Mouse (Mus musculus): ENCODE results near the gene Mlst8. TPM values are rescaled to one million over a fixed set of nuclear protein-coding genes. Genes with fewer than 3 reads are reported as not detected.

Mlst8 gene
- polyA plus RNA-seq, 1 experiment from 2014 or later: 26.2 TPM

GRCm38 (mm10) chr17:24488186-24488661, 9.3 kb upstream of the Mlst8 start, which contains the start of gene Caskin1:
TSS of gene Caskin1 (plus strand) at chr17:24488601.
- peak within 1 kb of the TSS; percentile 43; the same call in 1 of the 2 replicates for H3K27ac ChIP-seq
- 0 out of 2 replicates have a peak, but pooled peaks have one; percentile 31 for ATAC-seq (ENCODE audit: insufficient number of reproducible peaks, low FRiP score, low TSS enrichment, low read depth)
- H3K4me1 ChIP-seq: peaks cover 27% of the 10 kb centered on the region
- peak within 1 kb of the TSS; percentile 97 for H3K4me2 ChIP-seq
- peaks cover 22% of the 10 kb centered on the region for H3K27me3 ChIP-seq
- under 1% methylated on average over 43 of the region's 45 CpGs for WGBS
- peak within 1 kb of the TSS; percentile 68 for H3K4me3 ChIP-seq
- H3K9me3 ChIP-seq: no peaks in the 10 kb centered on the region
- H3K36me3 ChIP-seq: no peaks in the 10 kb centered on the region
- peak within 1 kb of the TSS; percentile 44 for H3K9ac ChIP-seq

DNA sequence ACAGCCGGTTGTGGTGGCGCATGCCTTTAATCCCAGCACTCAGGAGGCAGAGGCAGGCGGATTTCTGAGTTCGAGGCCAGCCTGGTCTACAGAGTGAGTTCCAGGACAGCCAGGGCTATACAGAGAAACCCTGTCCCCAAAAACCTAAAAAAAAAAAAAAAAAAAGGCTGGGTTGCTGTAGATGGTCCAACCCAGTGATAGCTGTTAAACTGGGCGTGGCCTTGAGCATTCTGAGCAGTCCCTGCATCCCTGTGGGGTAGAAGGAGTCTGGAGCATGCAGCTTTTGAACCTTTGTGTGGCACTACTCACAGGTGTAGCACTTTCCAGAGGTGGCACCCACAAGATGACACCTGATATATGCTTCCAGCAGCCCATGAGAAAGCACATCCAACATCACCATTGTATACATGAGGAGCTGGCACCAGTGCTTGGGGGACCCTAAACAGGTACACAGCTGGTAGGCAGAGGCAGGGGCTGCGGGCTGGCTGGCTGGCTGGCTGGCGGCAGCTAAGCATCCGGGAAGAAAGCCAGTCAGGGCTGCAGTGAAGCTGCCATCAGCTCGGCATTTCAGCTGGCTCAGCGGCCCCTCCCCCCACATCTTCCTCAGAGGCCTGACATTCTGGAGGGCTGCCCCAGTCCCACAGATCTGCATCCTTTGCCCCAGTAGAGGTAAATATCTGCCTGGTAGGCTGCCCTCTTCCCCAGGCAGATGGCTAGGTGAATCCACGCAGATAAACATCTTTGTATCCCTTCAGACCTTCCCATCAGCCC, 6.4 kb upstream of the Mlst8 start:
- H3K9me3 ChIP-seq: no peaks in the 10 kb centered on the region
- H3K27ac ChIP-seq: no peak overlapping the region
- H3K36me3 ChIP-seq: no peaks in the 10 kb centered on the region
- H3K4me1 ChIP-seq: peaks cover 28% of the 10 kb centered on the region
- ATAC-seq (ENCODE audit: insufficient number of reproducible peaks, low FRiP score, low TSS enrichment, low read depth): no peak
- peaks cover 22% of the 10 kb centered on the region for H3K27me3 ChIP-seq
- H3K9ac ChIP-seq: no peak overlapping the region
- H3K4me3 ChIP-seq: no peak overlapping the region
- no peak overlapping the region for H3K4me2 ChIP-seq
- WGBS: 41% methylated on average over 11 of the region's 11 CpGs

- Histone ChIP-seq H3K9ac (no peak overlapping the region), H3K36me3 (no peaks in the 10 kb centered on the region), H3K27me3 (peaks cover 9% of the 10 kb centered on the region), H3K4me2 (no peak overlapping the region), H3K4me1 (peaks cover 17% of the 10 kb centered on the region; the same call in 1 of the 2 replicates), H3K27ac (no peak overlapping the region), H3K9me3 (no peaks in the 10 kb centered on the region), H3K4me3 (no peak overlapping the region)
- WGBS: 90% methylated on average over 3 of the region's 3 CpGs
- no peak for ATAC-seq (ENCODE audit: insufficient number of reproducible peaks, low FRiP score, low TSS enrichment, low read depth)
Observed at GRCm38 (mm10) chr17:24483495-24483894, 4.6 kb upstream of the Mlst8 start.

DNA sequence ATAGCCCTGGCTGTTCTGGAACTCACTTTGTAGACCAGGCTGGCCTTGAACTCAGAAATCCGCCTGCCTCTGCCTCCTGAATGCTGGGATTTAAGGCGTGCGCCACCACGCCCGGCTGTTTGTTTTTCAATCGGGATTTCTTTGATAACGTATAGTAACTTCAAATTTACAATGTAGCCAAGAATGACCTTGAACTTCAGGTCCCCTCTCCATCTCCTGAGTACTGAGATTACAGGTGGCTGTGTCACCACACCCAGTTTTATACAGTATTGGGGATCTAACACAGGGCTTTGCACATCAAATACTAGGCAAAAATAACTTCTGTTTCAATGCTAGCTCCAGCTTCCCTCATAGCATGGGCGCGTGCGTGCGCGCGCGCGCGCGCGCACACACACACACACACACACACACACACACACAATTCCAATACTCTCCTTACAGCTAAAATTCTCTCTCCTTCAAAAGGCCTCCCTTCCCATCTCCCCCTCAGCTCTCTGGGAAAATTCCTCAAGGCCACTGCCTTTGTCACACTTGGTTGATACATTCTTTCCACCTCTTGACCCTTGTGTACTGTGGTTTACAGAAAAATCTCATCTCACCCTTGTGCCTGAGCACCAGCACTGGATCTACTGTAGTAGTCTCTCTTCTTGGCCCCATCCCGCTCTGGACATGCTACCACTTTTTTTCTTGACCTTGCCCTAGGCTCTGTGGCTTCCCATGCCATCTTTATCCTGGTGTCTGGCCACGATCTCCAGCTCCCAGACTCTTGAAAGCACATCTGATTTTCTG, 2.3 kb upstream of the Mlst8 start:
- 96% methylated on average over 20 of the region's 20 CpGs for WGBS
- H3K36me3 ChIP-seq: peaks cover 14% of the 10 kb centered on the region
- H3K9ac ChIP-seq: no peak overlapping the region
- no peak for ATAC-seq (ENCODE audit: insufficient number of reproducible peaks, low FRiP score, low TSS enrichment, low read depth)
- H3K4me2 ChIP-seq: no peak overlapping the region
- H3K9me3 ChIP-seq: no peaks in the 10 kb centered on the region
- peaks cover 18% of the 10 kb centered on the region for H3K4me1 ChIP-seq
- no peak overlapping the region for H3K4me3 ChIP-seq
- H3K27me3 ChIP-seq: no peaks in the 10 kb centered on the region
- H3K27ac ChIP-seq: no peak overlapping the region

DNA sequence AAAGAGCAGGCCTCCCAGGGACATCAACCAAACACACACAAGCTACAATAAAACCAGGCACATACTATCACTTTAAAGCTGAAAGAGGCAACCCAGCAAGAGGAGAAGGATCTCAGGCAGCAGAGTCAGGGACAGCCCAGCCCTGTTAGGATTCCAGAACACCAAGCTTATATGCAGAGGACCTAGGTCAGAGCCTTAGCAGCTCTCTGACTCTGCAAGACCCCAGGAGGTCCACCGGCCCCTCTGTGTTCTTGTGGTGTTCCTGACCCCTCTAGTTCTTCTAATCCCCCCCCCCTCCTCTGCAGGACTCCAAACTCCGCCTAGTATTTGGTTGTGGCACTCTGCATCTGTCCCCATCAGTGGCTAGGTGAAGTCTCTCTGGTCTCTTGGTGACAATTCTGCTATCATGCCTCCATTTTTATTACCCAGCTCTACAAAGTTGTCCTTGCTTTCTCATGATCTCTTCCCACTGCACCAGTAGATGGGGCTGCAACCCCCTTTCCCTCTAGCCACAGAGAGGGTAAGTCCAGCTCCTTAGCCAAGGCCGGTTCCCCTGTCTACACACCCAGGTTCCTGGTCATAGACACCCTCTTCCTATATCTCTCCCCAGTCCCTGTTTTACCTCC, 1.4 kb upstream of the Mlst8 start:
- Histone ChIP-seq H3K9me3 (no peaks in the 10 kb centered on the region), H3K27ac (no peak overlapping the region), H3K27me3 (no peaks in the 10 kb centered on the region), H3K4me1 (peaks cover 14% of the 10 kb centered on the region), H3K9ac (no peak overlapping the region), H3K4me2 (no peak overlapping the region), H3K4me3 (no peak overlapping the region), H3K36me3 (peaks cover 23% of the 10 kb centered on the region)
- no peak for ATAC-seq (ENCODE audit: insufficient number of reproducible peaks, low FRiP score, low TSS enrichment, low read depth)
- 46% methylated on average over 3 of the region's 3 CpGs for WGBS

DNA sequence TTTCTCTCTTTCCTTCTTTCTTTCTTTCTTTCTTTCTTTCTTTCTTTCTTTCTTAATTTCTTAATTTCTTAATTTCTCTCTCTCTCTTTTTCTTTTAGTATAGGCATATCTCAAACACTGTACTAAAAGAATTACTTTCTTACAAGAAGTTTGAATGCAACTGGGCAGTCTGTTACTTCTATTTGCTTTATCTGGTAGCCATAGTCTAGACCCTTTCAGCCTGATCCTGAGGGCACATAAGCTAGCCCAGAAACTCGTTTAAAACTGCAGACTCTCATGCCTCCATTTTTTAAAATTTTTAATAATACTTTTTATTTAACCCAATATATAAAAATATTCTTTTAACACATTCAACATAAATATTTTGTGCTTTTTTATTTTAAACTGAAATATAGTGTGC, 553 bp upstream of the Mlst8 start:
- Histone ChIP-seq H3K4me1 (peaks cover 12% of the 10 kb centered on the region), H3K27ac (no peak overlapping the region), H3K36me3 (peaks cover 32% of the 10 kb centered on the region), H3K27me3 (no peaks in the 10 kb centered on the region), H3K4me3 (peak overlapping the region; percentile 87), H3K9me3 (no peaks in the 10 kb centered on the region), H3K4me2 (no peak overlapping the region), H3K9ac (no peak overlapping the region)
- 28% methylated on average over 1 of the region's 1 CpGs for WGBS
- ATAC-seq (ENCODE audit: insufficient number of reproducible peaks, low FRiP score, low TSS enrichment, low read depth): no peak

GRCm38 (mm10) chr17:24477985-24478600, 785 bp downstream of the Mlst8 start:
- H3K36me3 ChIP-seq: peaks cover 42% of the 10 kb centered on the region
- peak overlapping the region; percentile 87 for H3K4me3 ChIP-seq
- peak overlapping the region; percentile 75 for H3K9ac ChIP-seq
- peak overlapping the region; percentile 57 for H3K4me2 ChIP-seq
- H3K27me3 ChIP-seq: no peaks in the 10 kb centered on the region
- WGBS: 49% methylated on average over 11 of the region's 11 CpGs
- H3K4me1 ChIP-seq: peaks cover 25% of the 10 kb centered on the region
- ATAC-seq (ENCODE audit: insufficient number of reproducible peaks, low FRiP score, low TSS enrichment, low read depth): no peak
- peak overlapping the region; percentile 95; the same call in 1 of the 2 replicates for H3K27ac ChIP-seq
- no peaks in the 10 kb centered on the region for H3K9me3 ChIP-seq

DNA sequence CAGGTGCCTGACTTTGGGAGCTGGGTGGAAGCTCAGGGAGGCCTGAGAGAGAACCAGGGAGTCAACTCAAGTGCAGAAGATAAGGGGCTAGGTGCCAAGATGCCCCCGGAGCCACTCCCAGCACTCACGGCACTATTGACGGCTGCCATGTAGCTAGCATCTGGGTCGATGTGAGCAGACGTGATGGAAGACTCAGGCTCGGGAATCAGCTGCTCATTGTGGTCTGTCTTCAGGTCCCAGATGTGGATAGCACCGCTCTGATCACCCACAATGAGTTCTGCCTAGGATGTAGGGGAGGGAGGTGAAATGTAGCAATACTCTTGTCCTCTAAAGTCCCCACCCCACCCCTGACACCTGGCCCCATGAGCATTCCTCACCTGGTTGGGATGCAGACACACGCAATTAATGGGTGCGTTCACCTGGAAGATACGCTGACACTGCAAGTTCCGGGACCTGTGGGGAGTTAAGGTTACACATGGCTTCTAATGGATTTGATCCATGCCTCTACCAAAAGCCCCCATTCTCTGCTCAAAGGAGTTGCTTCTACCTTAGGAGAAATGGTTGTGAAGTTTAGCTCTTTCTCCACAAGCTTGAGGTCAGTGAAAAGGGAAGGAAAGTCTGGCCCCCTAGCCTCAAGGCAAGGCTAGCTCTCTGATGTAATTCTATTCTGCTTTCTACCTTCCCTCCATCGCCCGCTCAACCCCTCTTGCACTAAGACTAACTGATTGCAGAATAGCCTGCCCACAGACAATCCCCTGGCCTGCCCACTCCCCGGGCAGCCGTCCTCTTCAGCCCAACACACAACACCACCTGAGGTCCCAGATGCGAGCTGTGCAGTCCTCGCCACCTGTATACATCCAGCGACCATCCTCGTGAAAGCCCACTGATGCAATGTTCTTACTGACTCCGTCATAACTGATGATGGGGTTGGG, 1.6 kb downstream of the Mlst8 start:
- H3K27me3 ChIP-seq: no peaks in the 10 kb centered on the region
- H3K27ac ChIP-seq: no peak overlapping the region
- no peak for ATAC-seq (ENCODE audit: insufficient number of reproducible peaks, low FRiP score, low TSS enrichment, low read depth)
- WGBS: 90% methylated on average over 20 of the region's 20 CpGs
- H3K4me1 ChIP-seq: peaks cover 33% of the 10 kb centered on the region
- H3K36me3 ChIP-seq: peaks cover 42% of the 10 kb centered on the region
- 0 out of 2 replicates have a peak overlapping the region, but pooled peaks have one; percentile 87 for H3K4me3 ChIP-seq
- H3K9ac ChIP-seq: no peak overlapping the region
- no peaks in the 10 kb centered on the region for H3K9me3 ChIP-seq
- no peak overlapping the region; the same call in 1 of the 2 replicates for H3K4me2 ChIP-seq

GRCm38 (mm10) chr17:24476022-24476776, 2.7 kb downstream of the Mlst8 start:
- no peaks in the 10 kb centered on the region for H3K27me3 ChIP-seq
- H3K9ac ChIP-seq: no peak overlapping the region
- no peak overlapping the region for H3K4me3 ChIP-seq
- H3K4me2 ChIP-seq: no peak overlapping the region
- no peak overlapping the region for H3K27ac ChIP-seq
- peaks cover 42% of the 10 kb centered on the region for H3K36me3 ChIP-seq
- no peak for ATAC-seq (ENCODE audit: insufficient number of reproducible peaks, low FRiP score, low TSS enrichment, low read depth)
- WGBS: 91% methylated on average over 10 of the region's 10 CpGs
- H3K9me3 ChIP-seq: no peaks in the 10 kb centered on the region
- peaks cover 44% of the 10 kb centered on the region for H3K4me1 ChIP-seq

GRCm38 (mm10) chr17:24475586-24475985, 3.3 kb downstream of the Mlst8 start:
- no peak overlapping the region for H3K9ac ChIP-seq
- H3K27ac ChIP-seq: no peak overlapping the region
- no peaks in the 10 kb centered on the region for H3K9me3 ChIP-seq
- no peak for ATAC-seq (ENCODE audit: insufficient number of reproducible peaks, low FRiP score, low TSS enrichment, low read depth)
- 89% methylated on average over 6 of the region's 6 CpGs for WGBS
- H3K4me3 ChIP-seq: no peak overlapping the region
- no peaks in the 10 kb centered on the region for H3K27me3 ChIP-seq
- no peak overlapping the region for H3K4me2 ChIP-seq
- H3K36me3 ChIP-seq: peaks cover 42% of the 10 kb centered on the region
- peaks cover 50% of the 10 kb centered on the region for H3K4me1 ChIP-seq
